Mouse (Mus musculus): ENCODE results near the gene Msl1. TPM values are rescaled to one million over a fixed set of nuclear protein-coding genes. Genes with fewer than 3 reads are reported as not detected.

Gene Msl1
- 10 to 100 TPM; 53.9 to 57.7 (median 55.8) TPM for total RNA-seq (2022)

DNA sequence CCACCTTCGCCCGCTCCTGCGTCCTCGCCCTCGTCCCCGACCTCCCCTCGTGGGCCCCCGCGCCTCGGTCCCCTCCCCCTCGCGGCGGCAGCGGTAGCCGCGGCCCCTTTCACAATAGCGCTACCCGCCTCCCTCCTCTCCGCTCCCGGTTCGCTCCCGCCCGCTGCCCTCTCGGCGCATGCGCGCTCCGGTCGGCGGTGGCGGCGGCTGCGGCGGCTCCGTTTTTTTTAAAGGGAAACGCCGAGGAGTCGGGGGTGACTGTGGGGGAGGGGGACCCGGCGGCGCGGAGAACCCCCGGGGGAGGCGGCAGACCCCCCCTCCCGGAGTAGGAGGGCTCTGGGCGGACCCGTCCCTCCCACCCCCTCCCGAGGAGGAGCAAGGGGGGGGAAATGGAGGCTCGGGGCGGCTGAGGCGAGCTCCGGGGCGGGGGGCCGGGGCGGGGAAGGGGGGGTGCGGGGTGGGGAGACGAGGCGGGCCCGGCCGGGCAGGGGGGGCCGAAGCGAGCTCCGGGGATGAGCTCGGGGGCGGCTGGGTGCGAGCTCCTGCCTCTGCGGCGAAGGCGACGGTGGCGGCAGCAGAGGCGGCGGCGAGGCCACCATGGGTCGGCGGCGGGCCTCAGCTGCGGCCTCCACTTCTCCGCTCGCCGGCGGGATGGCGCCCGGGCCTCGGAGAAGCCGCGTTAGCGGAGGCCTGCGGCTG is at the start of gene Msl1:
TSS of gene Msl1 (plus strand) at position 502 of the 699 bp plus-strand sequence.
- DNase-seq (ENCODE audit: low spot score in 2 of 2): peak; percentile 81 to 82

DNA sequence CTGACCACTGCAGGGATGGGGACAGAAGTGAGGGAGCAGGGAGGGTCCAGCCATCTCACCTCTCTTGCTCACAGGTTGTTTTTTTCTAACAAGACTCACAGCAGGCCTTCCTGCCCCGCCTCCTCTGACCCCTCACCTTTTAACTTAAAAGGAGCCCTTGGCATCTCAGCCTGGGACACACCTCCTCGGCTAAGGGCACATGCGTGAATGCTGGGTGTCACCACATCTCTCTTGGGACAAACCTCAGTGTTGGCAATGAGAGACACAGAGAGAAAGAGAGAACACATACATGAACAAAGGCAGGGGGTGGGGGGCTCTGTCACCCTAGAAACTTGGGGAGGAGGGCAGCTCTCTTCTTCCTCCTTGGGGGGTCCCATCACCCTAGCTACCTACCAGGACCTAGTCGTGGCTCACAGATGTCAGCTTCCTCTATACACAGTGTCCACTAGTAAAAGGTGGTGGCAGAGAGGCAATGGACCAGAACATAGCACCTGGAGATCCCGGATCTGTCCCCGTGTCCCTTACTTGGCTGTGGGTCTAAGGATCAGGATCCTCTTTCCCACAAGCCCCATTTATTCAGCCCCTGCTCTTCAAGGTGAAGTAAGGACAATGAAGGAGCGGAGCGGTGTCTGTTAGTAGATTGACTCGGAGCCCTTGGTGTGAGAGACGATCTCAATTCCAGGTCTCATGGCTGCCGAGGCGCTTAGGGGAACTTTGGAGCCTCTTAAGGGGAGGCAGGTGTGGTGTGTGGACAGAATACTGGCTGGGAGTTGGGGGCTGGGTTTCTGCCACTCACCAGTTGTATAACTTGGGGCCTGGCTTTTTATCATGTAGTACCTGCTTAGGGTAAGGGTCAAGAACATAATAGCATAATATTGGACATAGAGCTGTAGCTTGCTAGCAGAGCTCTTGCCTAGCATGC is 49.1 kb upstream of the Msl1 start:
- DNase-seq (ENCODE audit: low spot score in 2 of 2): no peak

DNA sequence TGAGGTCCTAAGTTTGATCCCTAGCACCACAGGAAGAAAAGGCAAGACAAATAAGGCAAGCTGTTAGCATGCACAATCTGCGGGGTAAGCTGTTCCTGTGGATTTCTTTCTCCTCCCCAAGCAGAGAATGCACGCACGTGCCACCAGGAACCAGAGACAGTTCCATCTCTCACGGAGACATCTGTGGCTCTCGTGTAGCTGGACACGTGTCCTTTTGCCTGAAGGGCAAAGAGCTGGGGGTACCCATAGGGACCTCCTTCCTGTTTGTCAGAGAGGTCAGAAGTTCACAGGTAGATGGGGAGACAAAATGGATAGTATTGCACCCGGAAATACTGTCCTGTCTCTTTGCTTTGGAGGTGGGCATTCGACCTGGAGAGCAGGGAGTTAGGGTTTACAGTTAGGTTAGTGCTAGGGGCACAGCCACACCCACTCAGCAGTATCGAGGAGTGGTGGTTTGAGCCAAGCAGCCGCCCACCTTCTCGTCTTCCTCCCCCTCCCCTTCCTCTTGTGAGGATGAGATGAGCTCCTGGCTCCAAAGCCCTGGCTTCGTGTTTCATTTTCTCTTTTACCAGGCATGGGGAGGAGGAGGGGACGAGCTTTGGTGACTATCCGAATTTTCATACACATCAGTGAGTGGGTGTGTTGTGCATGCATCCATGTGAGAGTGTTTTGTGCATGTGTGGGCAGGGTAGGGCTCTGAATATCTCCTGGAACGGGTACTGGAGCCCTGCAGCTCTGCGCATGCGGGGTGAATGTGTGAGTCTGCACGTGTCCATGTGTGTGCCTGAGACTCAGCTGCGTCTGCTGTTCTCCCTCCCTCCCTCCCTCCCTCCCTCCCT is 48.2 kb upstream of the Msl1 start:
- DNase-seq (ENCODE audit: low spot score in 2 of 2): peak; percentile 79 to 87

DNA sequence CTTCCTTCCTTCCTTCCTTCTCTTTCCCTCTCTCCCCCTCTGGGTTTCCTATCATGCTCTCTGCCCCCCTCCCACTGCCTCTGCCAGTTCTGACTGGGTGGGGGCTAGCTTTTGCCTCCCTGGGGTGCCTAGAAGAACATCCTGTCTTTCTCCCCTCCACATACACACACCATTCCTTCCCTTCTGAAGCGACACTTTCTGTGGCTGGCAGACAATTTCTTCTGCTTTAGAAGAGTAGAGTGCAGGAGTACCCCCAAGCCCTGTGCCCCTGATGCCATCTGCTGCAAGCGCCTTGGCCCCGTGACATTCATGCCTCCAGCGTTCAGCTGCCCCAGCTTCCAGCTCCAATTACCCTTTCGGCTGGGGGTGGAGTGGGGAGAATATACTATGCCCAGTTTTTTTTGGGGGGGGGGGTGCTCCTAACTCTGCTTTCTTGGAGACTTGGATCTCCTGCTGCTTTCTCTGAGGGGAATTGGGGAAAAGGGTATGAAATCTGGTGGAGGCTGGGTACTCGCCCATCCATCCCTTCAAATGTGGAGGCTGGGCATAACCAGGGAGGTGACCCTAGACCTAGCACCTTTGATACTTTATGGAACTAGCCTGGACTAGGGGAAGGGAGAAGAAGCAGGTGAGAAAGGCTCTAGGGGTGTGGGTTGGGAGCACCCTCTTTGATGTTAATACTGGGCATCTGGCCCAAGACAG is 47.4 kb upstream of the Msl1 start:
- DNase-seq (ENCODE audit: low spot score in 2 of 2): peak in 1 of 2 experiments; percentile 58

DNA sequence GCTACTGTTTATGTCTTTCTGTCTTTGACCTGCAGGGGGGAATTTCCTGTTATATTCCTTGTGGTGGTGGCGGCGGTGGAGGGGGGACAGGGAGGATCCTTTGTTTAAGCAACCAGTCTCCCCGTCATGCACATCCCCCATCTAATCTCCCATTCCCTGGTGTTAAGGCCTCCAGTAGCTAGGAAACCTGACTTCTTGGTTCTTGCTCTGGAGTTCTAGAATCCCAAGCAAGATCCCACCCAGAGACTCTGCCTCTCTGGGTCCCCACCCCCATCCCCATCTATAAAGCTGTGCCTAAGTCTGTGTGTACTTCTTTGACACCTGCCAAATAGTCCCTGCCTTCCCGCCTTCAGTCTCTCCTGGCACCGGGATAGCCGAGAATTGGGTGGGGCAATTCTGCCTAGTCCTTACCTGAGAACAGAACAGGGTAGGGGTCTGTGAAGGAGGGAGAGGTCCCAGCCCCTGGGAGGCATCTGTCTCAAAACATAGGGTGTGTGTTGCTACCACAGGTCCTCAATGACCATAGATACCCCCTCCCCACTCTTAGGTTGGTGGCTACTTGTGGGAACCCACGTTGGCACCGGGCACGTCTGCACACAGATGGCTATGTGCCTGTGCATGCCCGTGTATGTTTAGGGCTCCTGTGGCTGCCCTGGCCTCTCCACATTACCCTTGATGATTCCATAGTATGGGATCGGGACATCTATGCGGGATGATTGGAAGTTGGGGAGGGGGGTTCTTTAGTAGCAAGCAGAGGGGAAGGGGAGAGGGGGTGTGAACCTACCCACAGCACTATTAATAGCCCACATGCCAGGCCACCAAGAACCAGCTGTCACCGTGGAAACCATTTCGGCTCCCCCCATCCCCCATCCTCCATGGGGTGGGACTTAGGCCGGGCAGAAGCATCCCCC is 46.6 kb upstream of the Msl1 start:
- DNase-seq (ENCODE audit: low spot score in 2 of 2): no peak

DNA sequence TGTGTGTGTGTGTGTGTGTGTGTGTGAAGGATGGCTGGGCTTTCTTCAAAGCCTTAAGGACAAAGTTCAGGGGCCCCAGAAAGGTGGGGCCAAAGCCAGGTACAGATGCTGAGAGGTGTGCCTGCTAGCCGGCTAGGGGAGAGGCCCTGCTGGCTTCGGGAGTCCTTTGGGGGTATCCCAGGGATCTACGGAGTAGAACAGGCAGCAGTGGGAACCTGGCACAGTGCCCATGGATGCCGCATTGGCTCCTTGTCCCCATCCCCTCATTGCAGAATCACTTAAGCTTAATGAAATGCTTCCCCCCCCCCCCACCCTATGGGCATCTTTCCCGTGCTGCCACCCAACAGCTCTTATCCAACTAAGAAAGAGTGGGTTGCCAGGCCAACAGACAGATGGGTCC is 45.6 kb upstream of the Msl1 start:
- DNase-seq (ENCODE audit: low spot score in 2 of 2): no peak

DNA sequence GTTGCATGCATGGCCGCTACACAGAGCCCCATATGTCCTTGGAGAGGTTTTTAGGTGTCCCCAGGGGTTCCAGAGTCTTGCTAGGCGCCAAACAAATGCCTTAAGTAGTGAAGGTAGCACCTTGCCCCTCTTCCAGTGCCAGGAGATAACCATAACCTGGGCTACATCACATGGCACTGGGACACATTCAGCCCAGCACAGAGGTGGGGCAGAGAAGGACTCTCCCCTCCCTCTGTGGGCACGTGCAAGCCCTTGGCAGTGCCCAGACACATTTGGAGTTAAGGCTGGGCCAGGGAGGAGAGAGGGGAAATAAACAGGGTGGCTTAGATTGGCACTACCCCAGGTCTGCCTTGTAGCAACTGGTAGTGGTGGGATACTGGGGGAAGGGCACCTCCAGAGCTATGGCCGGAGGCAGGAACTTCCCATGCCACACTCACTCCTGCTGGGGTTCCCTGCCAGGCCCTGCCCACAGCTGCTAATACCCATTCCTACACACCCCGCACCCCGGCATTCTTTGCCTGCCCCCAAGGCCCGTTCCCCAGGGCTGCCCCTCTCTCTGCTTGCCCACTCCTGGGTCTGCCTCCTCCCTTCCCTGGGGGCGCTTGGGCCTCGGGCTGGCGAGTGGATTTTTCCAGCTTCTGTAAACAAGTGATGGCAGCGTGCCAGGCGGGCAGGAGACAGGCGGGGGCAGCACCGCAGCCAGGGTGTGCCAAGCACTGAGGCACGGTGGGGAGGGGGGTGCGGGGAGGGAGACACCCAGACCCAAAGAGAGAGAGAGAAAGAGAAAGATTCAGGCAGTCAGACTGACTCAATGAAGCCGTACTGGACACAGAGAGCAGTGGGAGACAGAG is 44.7 kb upstream of the Msl1 start:
- DNase-seq (ENCODE audit: low spot score in 2 of 2): no peak

DNA sequence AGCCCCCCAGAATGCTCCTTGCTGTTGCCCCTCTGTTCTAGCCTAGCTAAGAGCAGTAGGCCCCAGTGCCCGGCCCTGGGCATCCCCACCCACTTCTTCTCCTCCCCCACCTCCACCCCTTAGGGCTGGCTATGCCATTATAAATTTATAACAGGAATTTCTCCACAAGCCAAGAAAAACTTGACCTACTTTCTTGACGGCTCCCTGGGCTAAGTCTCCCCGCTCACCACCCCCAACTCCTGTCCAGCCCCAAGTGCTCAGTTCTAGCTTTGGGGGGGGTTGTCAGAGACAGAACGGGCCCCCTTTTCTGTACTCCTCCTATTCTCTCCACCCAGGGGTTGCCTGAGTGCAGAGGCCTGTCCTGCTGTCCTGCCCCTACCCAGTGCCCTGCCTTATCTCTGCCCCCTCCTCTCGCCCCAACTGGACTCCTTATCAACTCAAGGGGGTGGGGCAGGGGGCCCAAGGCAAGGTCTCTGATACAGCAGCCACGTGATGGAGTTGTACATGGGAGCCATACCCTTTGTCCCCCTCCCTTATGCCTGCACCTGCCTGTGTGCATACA is 44.0 kb upstream of the Msl1 start:
- no peak for DNase-seq (ENCODE audit: low spot score in 2 of 2)

DNA sequence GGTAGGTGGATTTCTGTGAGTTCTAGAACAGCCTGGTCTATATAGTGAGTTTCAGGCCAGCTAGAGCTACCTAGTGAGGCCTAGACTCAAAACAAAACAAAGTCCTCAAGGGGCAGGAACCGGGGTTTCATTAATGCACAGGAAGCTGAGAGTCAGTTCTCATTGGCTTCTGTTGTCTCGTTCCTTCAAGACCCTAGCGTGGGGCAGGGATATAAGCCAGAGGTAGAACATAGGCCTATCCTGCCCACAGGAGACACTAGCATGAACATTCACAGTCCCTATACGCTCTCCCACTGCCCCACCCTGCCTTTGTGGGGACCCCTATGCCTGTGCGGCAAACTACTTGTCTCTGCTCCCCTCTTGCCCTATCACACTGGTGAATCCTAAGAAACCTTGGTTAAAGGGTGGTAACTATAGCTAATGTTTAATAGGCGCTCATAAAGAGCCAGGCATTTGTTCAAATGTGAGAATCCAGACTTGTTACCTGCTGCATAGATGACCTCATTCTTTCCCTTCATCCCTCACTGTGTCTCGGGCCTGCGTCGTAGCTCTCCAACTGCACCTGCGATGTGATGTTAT is 42.7 kb upstream of the Msl1 start:
- DNase-seq (ENCODE audit: low spot score in 2 of 2): no peak

DNA sequence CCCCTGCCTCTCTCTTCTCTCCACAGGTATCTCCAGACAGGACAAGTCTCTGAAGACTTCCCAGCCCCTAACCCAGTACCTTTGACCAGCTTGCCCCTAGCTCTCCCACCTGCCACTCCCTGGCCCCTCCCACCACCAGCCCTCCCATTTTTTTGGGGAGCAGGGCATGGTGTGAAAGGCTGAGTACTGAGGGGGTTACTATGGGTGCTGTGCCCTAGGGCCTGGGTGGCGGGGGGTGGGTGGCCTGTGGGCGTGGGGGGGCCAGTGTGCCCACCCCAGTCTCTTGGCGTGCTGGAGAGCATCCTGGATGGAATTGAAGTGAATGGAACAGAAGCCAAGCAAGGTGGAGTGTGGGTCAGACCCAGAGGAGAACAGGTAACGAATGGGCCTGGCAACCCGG is 42.1 kb upstream of the Msl1 start:
- no peak for DNase-seq (ENCODE audit: low spot score in 2 of 2)

DNA sequence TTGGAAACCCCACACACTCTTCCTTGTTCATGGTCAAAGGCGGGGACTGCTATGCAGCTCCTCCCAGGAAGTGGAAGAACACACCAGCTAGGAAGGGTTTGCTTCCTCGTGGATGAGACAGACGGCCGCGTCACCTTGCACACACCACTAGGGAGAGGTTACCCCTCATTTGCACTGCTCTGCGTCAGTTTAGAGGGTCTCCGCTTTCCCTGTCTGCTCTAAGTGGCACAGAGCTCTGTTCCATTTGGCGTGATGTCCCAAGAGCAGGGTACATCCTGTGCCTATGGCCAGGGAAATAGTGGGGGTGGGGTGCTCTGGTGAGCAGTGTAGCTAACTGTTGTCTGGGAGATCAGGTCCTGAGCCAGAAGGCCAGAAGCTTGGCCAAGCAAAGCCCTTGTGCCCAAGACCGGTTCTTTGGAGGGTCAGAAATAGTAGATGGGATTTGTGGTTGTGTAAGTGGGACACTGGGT is 41.1 kb upstream of the Msl1 start:
- DNase-seq (ENCODE audit: low spot score in 2 of 2): no peak

DNA sequence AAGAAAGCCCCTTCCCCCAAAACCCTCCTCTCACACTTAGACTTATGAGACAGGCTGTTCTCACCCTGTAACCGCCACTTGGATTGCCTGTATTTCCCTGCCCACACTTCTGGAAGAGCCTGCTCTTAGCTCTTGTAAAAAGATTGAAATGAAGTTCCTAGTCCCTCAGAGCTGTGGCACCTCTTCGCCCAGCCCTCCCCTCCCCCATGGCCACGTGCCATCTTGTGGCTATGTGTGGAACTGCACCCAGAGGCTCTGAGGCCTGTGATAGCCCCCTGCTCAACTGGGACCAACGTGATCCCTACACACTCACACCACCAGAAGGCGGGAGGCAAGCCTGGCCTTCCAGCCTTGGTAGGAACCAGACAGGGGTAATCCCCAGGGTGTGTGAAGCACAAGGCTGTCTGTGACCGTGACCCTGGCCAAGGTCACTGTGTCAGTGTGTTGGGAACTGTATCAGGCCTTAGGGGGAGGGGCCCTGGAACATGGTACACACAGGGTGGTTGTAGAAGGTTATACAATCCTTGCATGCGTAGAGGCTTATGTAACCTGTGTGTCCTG is 40.6 kb upstream of the Msl1 start:
- peak in 1 of 2 experiments; percentile 62 for DNase-seq (ENCODE audit: low spot score in 2 of 2)

DNA sequence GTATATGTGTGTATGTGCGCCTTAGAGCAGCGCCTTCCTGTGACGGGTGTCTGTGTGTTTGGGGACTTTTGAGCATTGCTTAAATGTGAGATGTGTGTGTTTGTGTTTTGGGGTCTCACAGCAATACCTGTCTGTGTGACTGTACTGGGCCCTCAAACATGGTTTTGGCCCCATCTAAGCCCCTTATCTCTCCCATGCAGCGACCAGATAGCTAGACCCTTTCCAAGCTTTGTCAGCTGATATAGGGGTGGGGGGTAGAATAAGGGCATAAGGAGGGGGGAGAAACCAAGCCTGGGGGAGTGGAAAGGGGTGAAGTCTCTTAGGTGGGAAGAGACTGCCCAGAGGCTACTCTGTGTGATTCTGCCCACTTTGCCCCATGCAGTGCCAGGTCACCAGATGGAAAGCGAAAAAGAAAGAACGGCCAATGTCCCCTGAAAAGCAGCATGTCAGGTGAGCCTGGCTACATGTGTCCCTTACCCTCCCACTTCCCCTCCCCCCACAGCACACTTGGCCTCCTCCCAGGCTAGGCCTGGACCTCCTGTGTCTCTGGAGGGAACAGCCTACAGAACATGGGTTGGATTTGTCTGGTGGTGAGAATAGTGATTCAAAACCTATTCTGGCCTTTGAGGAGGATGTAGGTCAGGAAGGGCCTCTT is 39.5 kb upstream of the Msl1 start:
- DNase-seq (ENCODE audit: low spot score in 2 of 2): no peak

DNA sequence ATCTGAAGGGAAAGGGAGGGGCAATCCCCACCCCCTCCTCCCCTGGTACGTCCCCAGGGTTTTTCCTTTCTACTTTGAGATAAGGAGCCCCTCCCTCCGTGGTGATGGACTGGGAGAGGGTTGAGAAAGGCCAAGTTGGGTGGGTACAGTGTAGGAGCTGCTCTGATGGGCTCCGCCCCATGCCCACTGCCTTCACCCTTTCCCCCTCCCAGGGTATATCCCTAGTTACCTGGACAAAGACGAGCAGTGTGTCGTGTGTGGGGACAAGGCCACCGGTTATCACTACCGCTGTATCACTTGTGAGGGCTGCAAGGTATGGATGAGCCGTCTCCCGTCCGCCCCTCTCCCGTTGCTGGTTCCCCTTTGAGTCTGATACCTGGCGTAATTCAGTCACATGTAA is 38.6 kb upstream of the Msl1 start:
- DNase-seq (ENCODE audit: low spot score in 2 of 2): no peak

DNA sequence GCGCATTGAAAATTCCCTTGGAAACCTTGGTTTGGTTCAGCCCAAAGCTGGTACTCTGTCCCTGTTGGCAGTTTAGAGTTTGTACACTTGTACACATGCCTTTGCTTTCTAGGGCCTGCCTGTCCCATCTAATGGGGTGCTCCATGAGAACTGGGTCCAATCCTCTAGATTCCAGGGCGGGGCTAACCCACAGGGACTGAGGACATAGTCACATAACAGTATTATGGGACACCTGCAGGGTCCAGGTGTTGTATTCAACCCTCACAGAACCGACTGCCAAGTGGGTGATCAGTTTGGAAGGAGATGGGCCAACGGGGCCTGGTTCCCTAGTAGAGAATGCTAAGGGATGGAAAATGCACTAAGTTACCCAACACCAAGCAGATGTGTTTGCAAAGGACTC is 33.4 kb upstream of the Msl1 start:
- no peak for DNase-seq (ENCODE audit: low spot score in 2 of 2)

DNA sequence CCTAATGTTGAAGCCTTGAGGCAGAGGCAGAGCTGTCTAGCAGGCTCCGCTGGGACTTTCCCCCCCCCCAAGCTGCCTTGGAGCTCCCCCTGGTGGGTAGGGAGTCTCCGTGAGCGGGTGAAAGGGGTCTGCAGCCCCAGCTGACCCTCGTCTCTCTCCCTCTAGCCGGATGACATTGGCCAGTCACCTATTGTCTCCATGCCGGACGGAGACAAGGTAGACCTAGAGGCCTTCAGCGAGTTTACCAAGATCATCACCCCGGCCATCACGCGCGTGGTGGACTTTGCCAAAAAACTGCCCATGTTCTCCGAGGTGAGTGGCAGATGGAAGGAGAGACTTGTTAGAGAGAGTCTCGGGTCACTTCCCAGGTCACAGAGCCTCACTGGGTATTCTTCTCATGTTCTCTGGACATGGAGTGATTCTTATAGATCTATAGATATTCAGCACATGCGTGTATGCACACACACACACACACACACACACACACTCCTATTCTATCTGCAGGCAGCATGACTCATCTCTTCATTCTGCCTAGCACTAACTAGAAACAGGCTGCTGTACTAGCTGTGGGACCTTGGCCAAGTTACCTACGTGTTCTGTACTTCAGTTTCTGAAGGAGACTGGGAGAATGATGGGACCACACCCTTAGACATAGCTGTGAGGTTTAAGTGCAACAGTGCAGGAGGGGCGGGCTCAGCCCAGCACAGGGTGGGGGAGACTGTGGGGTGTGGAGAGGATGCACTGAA is 32.4 kb upstream of the Msl1 start:
- no peak for DNase-seq (ENCODE audit: low spot score in 2 of 2)

DNA sequence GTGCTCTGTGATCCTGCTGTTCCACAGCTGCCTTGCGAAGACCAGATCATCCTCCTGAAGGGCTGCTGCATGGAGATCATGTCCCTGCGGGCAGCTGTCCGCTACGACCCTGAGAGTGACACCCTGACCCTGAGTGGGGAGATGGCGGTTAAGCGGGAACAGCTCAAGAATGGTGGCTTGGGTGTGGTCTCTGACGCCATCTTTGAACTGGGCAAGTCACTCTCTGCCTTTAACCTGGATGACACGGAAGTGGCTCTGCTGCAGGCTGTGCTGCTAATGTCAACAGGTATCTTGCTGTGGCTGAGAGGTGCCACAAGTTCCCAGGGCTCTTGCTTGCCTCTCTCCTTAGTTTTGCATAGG is 31.8 kb upstream of the Msl1 start:
- DNase-seq (ENCODE audit: low spot score in 2 of 2): no peak
